Mouse (Mus musculus) midbrain, embryonic 16.5 days (tissue): ENCODE results near the gene Sirt2. TPM values are rescaled to one million over a fixed set of nuclear protein-coding genes. Genes with fewer than 3 reads are reported as not detected.

ENCODE experiments used
- ATAC-seq: fragments of 200-750 bp; cut with Nextera tagmentation; 2 replicates; pipeline ENCODE4 v1.8.0; 2017; ENCODE audit warnings: moderate TSS enrichment
- H3K27ac ChIP-seq: fragments of 300-500 bp; sonication (generic); 2 replicates; pipeline ENCODE4 v1.5.1; 2014; ENCODE audit warnings: mild to moderate bottlenecking, low read length, mixed read lengths
- H3K27me3 ChIP-seq: fragments of 300-500 bp; sonication (generic); 2 replicates; pipeline ENCODE4 v1.6.1; 2014; ENCODE audit warnings: low read depth, low read length, mixed read lengths; ENCODE audit not compliant: control insufficient read depth, insufficient read depth
- H3K36me3 ChIP-seq: fragments of 300-500 bp; sonication (generic); 2 replicates; pipeline ENCODE4 v1.6.1; 2014; ENCODE audit warnings: mild to moderate bottlenecking, low read length, moderate library complexity, mixed read lengths; ENCODE audit not compliant: control insufficient read depth, insufficient read depth
- H3K4me1 ChIP-seq: fragments of 300-500 bp; sonication (generic); 2 replicates; pipeline ENCODE4 v1.6.1; 2014; ENCODE audit warnings: mild to moderate bottlenecking, low read length, mixed read lengths; ENCODE audit not compliant: control insufficient read depth, insufficient read depth
- H3K4me2 ChIP-seq: fragments of 300-500 bp; sonication (generic); 2 replicates; pipeline ENCODE4 v1.6.1; 2014; ENCODE audit warnings: mild to moderate bottlenecking, low read length, mixed read lengths
- H3K4me3 ChIP-seq: fragments of 300-500 bp; sonication (generic); 2 replicates; pipeline ENCODE4 v1.5.1; 2014; ENCODE audit warnings: low read depth, mild to moderate bottlenecking, low read length, moderate library complexity, mixed read lengths
- H3K9ac ChIP-seq: fragments of 300-500 bp; sonication (generic); 2 replicates; pipeline ENCODE4 v1.6.1; 2014; ENCODE audit warnings: low read depth, low read length, mixed read lengths
- H3K9me3 ChIP-seq: fragments of 300-500 bp; sonication (generic); replicated peaks from 2 replicates; pipeline ENCODE4 v1.6.1; 2014; ENCODE audit warnings: mild to moderate bottlenecking, low read length, mixed read lengths; ENCODE audit not compliant: control insufficient read depth, poor library complexity, severe bottlenecking
- WGBS: fragments of 180-500 bp; shearing (Covaris S2); extraction: QIAGEN DNeasy Blood & Tissue Kit; methylation state at CpG from one replicate; pipeline ENCODE4 v1.1.7; 2014; 5-methylcytosine and 5-hydroxymethylcytosine counted together
- polyA plus RNA-seq: library from polyadenylated mRNA; unstranded; fragments of >200 nt; fragmentation: Nextera tagmentation; extraction: Ambion mirVana; gene quantifications from 2 replicates; pipeline ENCODE4 v1.2.1, GENCODE M21; 2015

Gene Sirt2
- polyA plus RNA-seq, 1 experiment from 2014 or later: 117 TPM

GRCm38 (mm10) chr7:28819571-28819970, 53.0 kb downstream of the Sirt2 start:
- Histone ChIP-seq H3K4me1 (peaks cover 4% of the 10 kb centered on the region), H3K9me3 (no peaks in the 10 kb centered on the region), H3K36me3 (peaks cover 67% of the 10 kb centered on the region), H3K27ac (no peak overlapping the region), H3K4me2 (no peak overlapping the region), H3K9ac (no peak overlapping the region), H3K4me3 (no peak overlapping the region), H3K27me3 (no peaks in the 10 kb centered on the region)
- WGBS: 80% methylated on average over 4 of the region's 4 CpGs
- ATAC-seq: no peak

- Histone ChIP-seq H3K4me1 (peaks cover 9% of the 10 kb centered on the region), H3K27me3 (no peaks in the 10 kb centered on the region), H3K9ac (no peak overlapping the region), H3K36me3 (peaks cover 57% of the 10 kb centered on the region), H3K4me2 (no peak overlapping the region), H3K27ac (peak overlapping the region; percentile 5; the same call in 1 of the 2 replicates), H3K4me3 (no peak overlapping the region), H3K9me3 (no peaks in the 10 kb centered on the region)
- no peak for ATAC-seq
- WGBS: 31% methylated on average over 12 of the region's 12 CpGs
These were observed 54.1 kb downstream of the Sirt2 start for GRCm38 (mm10) chr7:28820358-28821260.

DNA sequence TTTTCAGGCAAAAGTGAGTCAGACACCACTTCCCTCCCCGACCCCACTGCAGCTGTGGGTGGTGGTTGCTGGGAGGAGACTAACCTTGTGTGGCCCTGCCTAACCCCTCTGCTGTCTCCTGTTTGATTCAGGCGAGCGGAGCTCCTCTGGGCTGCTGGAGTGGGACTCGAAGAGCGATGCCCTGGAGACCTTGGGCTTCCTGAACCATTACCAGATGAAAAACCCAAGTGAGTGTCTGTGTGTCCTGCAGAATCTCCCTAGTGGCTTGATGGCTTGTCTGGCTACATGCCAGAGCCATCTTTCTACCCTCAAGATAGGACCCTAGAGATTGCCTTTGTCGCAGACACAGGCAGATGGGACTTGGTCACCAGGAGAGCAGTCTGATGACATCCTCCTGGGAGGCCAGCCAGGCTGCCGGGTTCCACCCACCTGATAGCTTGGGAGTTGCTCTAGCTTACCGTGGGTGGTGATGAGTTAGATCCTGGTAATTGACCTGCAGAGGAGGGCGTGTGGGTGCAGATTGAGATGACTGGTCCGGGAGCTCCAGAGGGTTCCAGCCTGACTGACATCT, 54.8 kb downstream of the Sirt2 start:
- Histone ChIP-seq H3K36me3 (peaks cover 50% of the 10 kb centered on the region), H3K4me2 (no peak overlapping the region), H3K9ac (no peak overlapping the region), H3K27ac (no peak overlapping the region), H3K27me3 (no peaks in the 10 kb centered on the region), H3K4me1 (peaks cover 12% of the 10 kb centered on the region), H3K4me3 (no peak overlapping the region), H3K9me3 (no peaks in the 10 kb centered on the region)
- ATAC-seq: no peak
- 65% methylated on average over 10 of the region's 10 CpGs for WGBS

DNA sequence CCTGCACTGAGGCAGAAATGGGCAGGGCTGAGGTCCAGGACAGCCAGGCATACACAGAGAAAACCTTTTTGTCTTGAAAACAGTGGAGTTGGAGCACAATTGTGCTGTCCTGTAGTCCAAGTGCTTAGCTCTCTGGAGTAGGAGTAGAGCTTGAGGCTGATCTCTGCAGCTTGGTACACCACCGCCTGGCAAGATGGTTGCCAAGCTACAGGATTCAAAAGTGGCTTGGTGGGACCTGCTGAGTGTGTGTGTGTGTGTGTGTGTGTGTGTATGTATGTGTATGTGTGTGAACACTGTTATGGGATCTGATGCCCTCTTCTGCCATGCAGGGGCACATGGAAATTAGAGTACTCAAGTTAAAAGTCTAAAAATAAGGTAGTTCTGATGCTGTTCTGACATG, 56.0 kb downstream of the Sirt2 start:
- Histone ChIP-seq H3K9ac (no peak overlapping the region), H3K9me3 (no peaks in the 10 kb centered on the region), H3K27ac (no peak overlapping the region), H3K36me3 (peaks cover 38% of the 10 kb centered on the region), H3K4me2 (no peak overlapping the region), H3K4me1 (peaks cover 12% of the 10 kb centered on the region), H3K4me3 (no peak overlapping the region), H3K27me3 (no peaks in the 10 kb centered on the region)
- WGBS: 69% methylated on average over 1 of the region's 1 CpGs
- ATAC-seq: no peak

DNA sequence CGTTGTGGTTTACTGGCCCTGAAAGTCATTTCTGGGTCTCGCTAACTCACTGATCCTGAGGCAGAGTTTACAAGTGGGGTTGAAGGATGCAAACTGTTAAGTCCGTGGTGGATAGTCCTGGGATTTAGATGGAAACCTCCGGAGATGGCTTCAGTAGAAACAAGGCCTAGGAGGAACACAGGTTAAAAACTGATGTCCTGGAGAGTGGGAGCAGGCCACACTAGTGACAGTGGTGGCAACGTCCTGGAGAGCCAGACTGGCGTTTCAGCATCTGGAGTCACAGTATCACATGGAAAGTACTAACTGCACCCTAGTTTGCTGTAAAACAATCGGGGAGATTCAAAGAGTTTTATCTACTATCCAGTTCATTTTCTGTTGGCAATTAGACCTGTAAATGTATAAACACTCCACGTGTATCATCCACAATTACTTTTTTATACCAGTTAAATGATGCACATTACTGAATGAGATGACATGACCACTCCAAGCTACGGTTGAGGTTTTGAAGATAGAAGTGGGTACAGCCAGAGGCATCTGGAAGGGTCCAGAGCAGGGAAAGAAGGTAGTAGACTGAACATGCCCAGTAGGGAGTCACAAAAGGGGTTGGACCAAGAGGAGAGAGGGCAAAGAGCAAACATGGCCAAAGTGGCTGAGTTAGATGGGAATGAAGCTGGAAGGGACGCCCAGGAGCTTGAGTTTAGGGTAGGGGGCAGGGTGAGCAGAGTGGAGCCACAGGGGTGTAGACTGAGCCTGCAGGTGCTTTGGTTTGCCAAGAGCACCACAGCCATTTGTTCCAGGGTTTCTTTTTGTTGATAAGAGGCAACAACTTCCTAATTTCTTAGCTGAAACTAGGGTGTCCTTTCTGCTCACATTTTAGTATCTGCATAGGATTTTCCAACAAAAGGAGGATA, 56.7 kb downstream of the Sirt2 start:
- Histone ChIP-seq H3K27ac (no peak overlapping the region), H3K4me1 (peaks cover 12% of the 10 kb centered on the region), H3K36me3 (peaks cover 35% of the 10 kb centered on the region), H3K4me3 (no peak overlapping the region), H3K9ac (no peak overlapping the region), H3K27me3 (no peaks in the 10 kb centered on the region), H3K9me3 (no peaks in the 10 kb centered on the region), H3K4me2 (no peak overlapping the region)
- ATAC-seq: no peak
- 58% methylated on average over 10 of the region's 10 CpGs for WGBS

GRCm38 (mm10) chr7:28823932-28824331, 57.4 kb downstream of the Sirt2 start:
- H3K9ac ChIP-seq: no peak overlapping the region
- H3K9me3 ChIP-seq: no peaks in the 10 kb centered on the region
- H3K4me1 ChIP-seq: peaks cover 12% of the 10 kb centered on the region
- H3K4me3 ChIP-seq: no peak overlapping the region
- 54% methylated on average over 2 of the region's 2 CpGs for WGBS
- peaks cover 28% of the 10 kb centered on the region for H3K36me3 ChIP-seq
- H3K27ac ChIP-seq: no peak overlapping the region; the same call in 1 of the 2 replicates
- no peak overlapping the region for H3K4me2 ChIP-seq
- no peaks in the 10 kb centered on the region for H3K27me3 ChIP-seq
- ATAC-seq: no peak

DNA sequence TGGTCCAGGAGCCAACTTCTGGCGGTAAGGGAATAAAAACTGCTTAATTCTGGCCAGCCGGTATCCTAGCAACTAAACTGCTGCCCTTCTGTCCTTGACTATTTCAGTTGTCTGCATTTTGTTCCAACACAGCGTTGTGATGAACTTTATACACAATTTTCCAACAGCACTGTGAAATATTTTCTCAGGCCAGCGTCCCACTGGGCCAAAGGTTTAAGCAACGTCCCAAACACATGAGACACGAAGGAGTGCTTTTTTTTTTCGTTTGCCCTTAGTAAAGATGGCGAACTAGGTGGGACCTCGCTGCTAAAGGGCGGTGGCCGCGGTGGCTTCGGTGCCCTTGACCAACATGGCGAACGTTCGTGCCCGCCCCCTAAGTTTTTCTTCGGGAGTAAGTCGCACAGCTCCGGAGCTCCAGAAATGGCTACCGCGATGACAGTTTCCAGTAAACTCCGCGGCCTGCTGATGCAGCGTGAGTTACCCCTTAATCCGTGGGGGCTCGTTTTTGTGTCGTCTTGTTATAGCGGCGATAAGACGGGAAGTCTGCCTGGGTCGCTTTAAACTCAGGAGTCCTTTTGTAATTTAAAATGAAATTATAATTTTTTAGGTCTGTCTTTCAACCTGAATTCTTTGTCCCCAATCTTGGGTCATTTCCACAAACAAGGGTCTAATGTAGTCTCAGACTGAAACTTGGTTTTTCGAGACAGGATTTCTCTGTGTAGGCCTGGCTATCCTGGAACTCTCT, 58.6 kb downstream of the Sirt2 start, which contains the start of gene Ech1:
Gene Ech1 (plus strand): TSS at position 277 of the 745 bp plus-strand sequence.
- Histone ChIP-seq H3K27ac (peak within 1 kb of the TSS; percentile 87), H3K4me3 (peak within 1 kb of the TSS; percentile 52), H3K36me3 (peaks cover 26% of the 10 kb centered on the region), H3K4me1 (peaks cover 12% of the 10 kb centered on the region), H3K27me3 (no peaks in the 10 kb centered on the region), H3K9me3 (no peaks in the 10 kb centered on the region), H3K4me2 (peak within 1 kb of the TSS; percentile 60), H3K9ac (peak within 1 kb of the TSS; percentile 69)
- 2% methylated on average over 33 of the region's 33 CpGs for WGBS
- peak; percentile 85 for ATAC-seq

DNA sequence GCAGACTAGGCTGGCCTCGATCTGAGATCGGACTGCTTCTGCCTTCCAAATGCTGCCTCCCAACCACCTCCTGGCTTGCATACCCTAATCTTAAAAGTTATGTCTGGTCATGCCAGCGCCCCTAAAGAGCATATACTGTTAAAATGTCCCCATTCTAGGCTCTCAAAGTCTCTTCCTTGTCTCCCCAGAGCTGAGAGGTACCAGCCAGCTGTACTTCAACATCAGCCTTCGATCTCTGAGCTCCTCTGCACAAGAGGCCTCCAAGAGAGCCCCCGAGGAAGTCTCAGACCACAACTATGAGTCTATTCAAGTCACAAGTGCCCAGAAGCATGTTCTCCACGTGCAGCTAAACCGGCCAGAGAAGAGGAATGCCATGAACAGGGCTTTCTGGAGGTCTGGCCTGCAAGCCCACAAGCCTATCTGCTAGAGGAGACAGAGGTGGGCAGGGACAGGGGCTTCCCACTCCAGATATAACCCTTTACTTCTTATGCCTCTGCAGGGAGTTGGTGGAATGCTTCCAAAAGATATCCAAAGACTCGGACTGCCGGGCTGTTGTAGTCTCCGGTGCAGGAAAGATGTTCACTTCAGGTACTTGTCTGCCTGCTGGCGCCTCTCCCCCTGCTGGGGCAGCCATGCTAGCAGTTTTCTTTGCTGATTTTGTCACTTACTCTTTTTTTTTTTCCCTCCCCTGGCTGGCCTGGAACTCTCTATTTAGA, 59.3 kb downstream of the Sirt2 start:
- Histone ChIP-seq H3K4me1 (peaks cover 12% of the 10 kb centered on the region), H3K27ac (peak overlapping the region; percentile 87), H3K27me3 (no peaks in the 10 kb centered on the region), H3K4me2 (peak overlapping the region; percentile 60), H3K4me3 (peak overlapping the region; percentile 52), H3K9ac (peak overlapping the region; percentile 69), H3K36me3 (peaks cover 22% of the 10 kb centered on the region), H3K9me3 (no peaks in the 10 kb centered on the region)
- WGBS: 60% methylated on average over 11 of the region's 11 CpGs
- ATAC-seq: peak; percentile 23; the same call in 1 of the 2 replicates
